Mouse (Mus musculus) embryonic facial prominence, embryonic 11.5 days (tissue): ENCODE results near the gene Gm17660. TPM values are rescaled to one million over a fixed set of nuclear protein-coding genes. Genes with fewer than 3 reads are reported as not detected.

Experiments used
- ATAC-seq: fragments of 200-750 bp; cut with Nextera tagmentation; replicated peaks from 2 replicates; pipeline ENCODE4 v1.8.0; 2017; ENCODE audit warnings: low read depth; ENCODE audit not compliant: insufficient number of reproducible peaks, low FRiP score, low TSS enrichment
- DNase-seq: peaks from one replicate; pipeline ENCODE4 v3.0.0-alpha.2; 2015; ENCODE audit warnings: low spot score
- H3K27ac ChIP-seq: fragments of 300-500 bp; sonication (generic); replicated peaks from 2 replicates; pipeline ENCODE4 v1.5.1; 2014; ENCODE audit warnings: mild to moderate bottlenecking, low read depth, low read length, control low read depth
- H3K27me3 ChIP-seq: fragments of 300-500 bp; sonication (generic); 2 replicates; pipeline ENCODE4 v1.6.1; 2014; ENCODE audit warnings: mild to moderate bottlenecking, low read length, moderate library complexity, mixed read lengths; ENCODE audit not compliant: control insufficient read depth, insufficient read depth
- H3K36me3 ChIP-seq: fragments of 300-500 bp; sonication (generic); replicated peaks from 2 replicates; pipeline ENCODE4 v1.6.1; 2014; ENCODE audit warnings: low read depth, mild to moderate bottlenecking, low read length, moderate library complexity, mixed read lengths; ENCODE audit not compliant: control insufficient read depth, insufficient read depth
- H3K4me1 ChIP-seq: fragments of 300-500 bp; sonication (generic); 2 replicates; pipeline ENCODE4 v1.6.1; 2014; ENCODE audit warnings: low read length, mixed read lengths; ENCODE audit not compliant: control insufficient read depth, insufficient read depth
- H3K4me2 ChIP-seq: fragments of 300-500 bp; sonication (generic); 2 replicates; pipeline ENCODE4 v1.6.1; 2014; ENCODE audit warnings: low read depth, mild to moderate bottlenecking, control low read depth, low read length, moderate library complexity
- H3K4me3 ChIP-seq: fragments of 300-500 bp; sonication (generic); 2 replicates; pipeline ENCODE4 v1.5.1; 2014; ENCODE audit warnings: low read depth, low read length, control low read depth
- H3K9ac ChIP-seq: fragments of 300-500 bp; sonication (generic); replicated peaks from 2 replicates; pipeline ENCODE4 v1.6.1; 2014; ENCODE audit warnings: mild to moderate bottlenecking, control low read depth, low read length
- H3K9me3 ChIP-seq: fragments of 300-500 bp; sonication (generic); replicated peaks from 2 replicates; pipeline ENCODE4 v1.6.1; 2016; ENCODE audit warnings: mild to moderate bottlenecking, low read length, inconsistent platforms, mixed read lengths; ENCODE audit not compliant: control insufficient read depth
- WGBS: fragments of 180-500 bp; shearing (Covaris S2); extraction: QIAGEN DNeasy Blood & Tissue Kit; methylation state at CpG from one replicate; pipeline ENCODE4 v1.1.7; 2014; 5-methylcytosine and 5-hydroxymethylcytosine counted together
- microRNA-seq: library from miRNA; unstranded; fragments of <30 nt; microRNA quantifications from one replicate; pipeline ENCODE4, GENCODE M21; 2016; ENCODE audit warnings: borderline number of aligned reads
- polyA plus RNA-seq: library from polyadenylated mRNA; unstranded; fragments of >200 nt; fragmentation: Nextera tagmentation; extraction: Ambion mirVana; gene quantifications from 2 replicates; pipeline ENCODE4 v1.2.1, GENCODE M21; 2014

The Gm17660 gene
- polyA plus RNA-seq, 1 experiment from 2014 or later = not detected

DNA sequence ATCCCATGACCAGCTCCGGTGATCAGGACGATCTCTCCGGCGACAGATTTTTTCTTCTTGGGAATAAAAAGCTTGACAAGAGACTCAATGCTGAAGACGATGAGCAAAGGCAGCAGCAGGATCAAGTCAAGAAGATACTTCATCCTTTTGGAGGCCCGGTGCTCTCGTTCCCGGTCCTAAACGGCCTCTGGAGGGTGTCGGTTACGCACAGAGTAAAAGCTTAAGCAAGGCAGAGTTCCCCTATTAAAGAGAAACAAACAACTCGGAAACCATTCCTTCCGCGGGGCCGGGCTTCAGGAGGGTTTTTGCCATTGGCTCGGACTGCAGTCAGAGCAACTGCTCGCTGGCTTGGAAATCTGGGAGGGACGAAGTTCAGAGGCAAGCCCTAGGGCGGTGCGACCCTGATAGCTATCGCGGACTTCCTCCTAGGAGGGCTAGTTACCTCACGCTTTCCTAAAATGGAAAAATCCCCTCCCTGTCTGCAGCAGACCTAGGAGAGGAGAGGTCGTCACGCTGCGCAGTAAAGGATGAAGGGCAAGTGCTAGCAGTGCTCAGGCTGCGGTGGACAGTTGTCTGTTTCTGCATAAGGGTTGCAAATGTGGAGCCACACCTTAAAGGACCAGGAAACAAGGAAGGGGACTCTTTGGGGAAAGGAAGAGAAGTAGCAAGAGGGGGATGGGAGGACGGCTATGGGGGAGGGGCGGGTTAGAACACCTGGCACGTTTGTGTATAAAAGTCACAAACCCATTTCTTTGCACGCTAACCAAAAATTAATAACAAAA, 55.6 kb downstream of the Gm17660 start, which contains the start of gene Hsd17b11:
Gene Hsd17b11, minus strand, starts transcription at position 323 of the 782 bp plus-strand sequence.
- no peaks in the 10 kb centered on the region for H3K36me3 ChIP-seq
- no peaks in the 10 kb centered on the region for H3K4me1 ChIP-seq
- WGBS = under 1% methylated on average over 31 of the region's 31 CpGs
- H3K9me3 ChIP-seq = no peaks in the 10 kb centered on the region
- peak within 1 kb of the TSS; percentile 58 for H3K4me2 ChIP-seq
- H3K27me3 ChIP-seq = no peaks in the 10 kb centered on the region
- H3K9ac ChIP-seq = peak within 1 kb of the TSS; percentile 54
- no peak within 1 kb of the TSS for H3K27ac ChIP-seq
- ATAC-seq (peak; percentile 82), DNase-seq (peak; percentile 87)
- peak within 1 kb of the TSS; percentile 38 for H3K4me3 ChIP-seq

Small RNA genes lying within 50 kb of the gene (microRNA-seq; reads per million reads assigned to microRNA genes)
- gene Mir5619 = 2.4 reads per million

Other genes starting within 250 kb of the Gm17660 start
- 13.4 and 14.4 TPM in 2 replicates for gene Klhl8, start 166.3 kb downstream of the Gm17660 start, polyA plus RNA-seq
- not detected in 2 replicates for gene Hsd17b13, start 100.2 kb downstream of the Gm17660 start, polyA plus RNA-seq
- gene Hsd17b11, start 55.7 kb downstream of the Gm17660 start, polyA plus RNA-seq = 1.4 and 1.8 TPM in 2 replicates
- 66.9 and 73.6 TPM in 2 replicates for gene Nudt9, start 31.3 kb downstream of the Gm17660 start, polyA plus RNA-seq
- gene Sparcl1, start 36.1 kb upstream of the Gm17660 start, polyA plus RNA-seq = 45.8 and 48.8 TPM in 2 replicates
- not detected in 2 replicates for gene Dspp, start 93.1 kb upstream of the Gm17660 start, polyA plus RNA-seq
- gene Dmp1, start 125.0 kb upstream of the Gm17660 start, polyA plus RNA-seq = 0.07 and 0.17 TPM in 2 replicates
- gene Ibsp, start 221.6 kb upstream of the Gm17660 start, polyA plus RNA-seq = 0.10 and 0.32 TPM in 2 replicates
- not detected in 2 replicates for gene Mepe, start 247.7 kb upstream of the Gm17660 start, polyA plus RNA-seq